In the genomic region with DNA sequence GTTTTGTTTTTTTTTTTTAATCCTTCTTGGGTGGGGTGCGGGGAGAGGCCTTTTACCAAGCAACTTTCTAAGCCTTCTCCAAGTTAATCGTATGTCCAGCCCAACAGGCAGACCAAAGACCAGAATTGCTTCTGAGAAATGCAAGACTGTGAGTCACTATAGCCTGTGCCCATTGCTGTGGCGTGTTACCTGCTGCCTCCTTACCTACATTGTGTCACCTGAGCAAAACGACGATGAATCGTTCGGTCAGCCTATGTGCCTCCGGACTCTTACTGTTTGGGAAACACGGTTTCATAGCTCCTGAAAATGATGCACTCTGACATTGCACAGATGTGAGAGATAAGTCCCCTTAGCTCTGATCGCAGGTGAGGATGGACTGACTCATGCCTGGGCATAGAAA, we compare ENCODE assay signal across 10 mouse cellular contexts. TPM values are rescaled to one million over a fixed set of nuclear protein-coding genes. Genes with fewer than 3 reads are reported as not detected.
DNase-seq lines count a peak whose midpoint lies in the region; ATAC-seq and TF ChIP-seq lines count a peak whose summit lies in the region.
"Had no signal": no experiment of that assay in that cellular context is flagged by ENCODE, and none has a peak within 500 bp of the region (broad histone marks: within the 10 kb centered on the region; RNA-seq: fewer than 3 reads in every experiment).

No protein-coding gene starts in this region.

- intact Hi-C loops in heart, postnatal 14 days (cut with DNase I) = loop anchor here (5.0 kb wide), 1 partner anchor 111 kb away; no protein-coding TSS in a partner anchor

- H3K27ac ChIP-seq in heart, postnatal 0 days (ENCODE audit: low read depth) = no peak overlapping the region
- no peak overlapping the region for H3K27ac ChIP-seq in embryonic facial prominence, embryonic 12.5 days
- H3K27ac ChIP-seq in hindbrain, embryonic 15.5 days (replicated peaks) = no peak overlapping the region
- no peak overlapping the region for H3K27ac ChIP-seq in midbrain, embryonic 14.5 days (replicated peaks; ENCODE audit: low read depth, low read length)

- DNase-seq in heart, postnatal 0 days (ENCODE audit: low spot score) = no peak
- DNase-seq in heart, postnatal 14 days = no peak
- DNase-seq in midbrain, embryonic 14.5 days = no peak
- DNase-seq in frontal cortex, adult 2 months (ENCODE audit: extremely low spot score in 1 of 2, low spot score in 1 of 2) = no peak
- no peak for DNase-seq in thymus, postnatal 10 days (ENCODE audit: low spot score in 2 of 2)
- no peak for DNase-seq in adrenal gland, postnatal 14 days
- DNase-seq: kidney, postnatal 10 days had no signal

- 0 out of 2 replicates have a peak overlapping the region, but pooled peaks have one; percentile 63 for H3K4me3 ChIP-seq in heart, postnatal 0 days (ENCODE audit: low read depth, low read length)
- peak overlapping the region; percentile 75; the same call in 1 of the 2 replicates for H3K4me3 ChIP-seq in embryonic facial prominence, embryonic 12.5 days
- H3K4me3 ChIP-seq in hindbrain, embryonic 15.5 days = peak overlapping the region; percentile 72
- 0 out of 2 replicates have a peak overlapping the region, but pooled peaks have one; percentile 9 for H3K4me3 ChIP-seq in midbrain, embryonic 14.5 days (replicated peaks; ENCODE audit: low read depth, low read length)

- no peak for TF ChIP-seq EP300 in heart, postnatal 0 days (IDR thresholded peaks at IDR 0.05; ENCODE audit: low read depth)

- ATAC-seq in heart, postnatal 0 days (ENCODE audit: insufficient read depth, low read depth) = no peak
- ATAC-seq in embryonic facial prominence, embryonic 12.5 days (ENCODE audit: insufficient number of reproducible peaks, insufficient read depth, low FRiP score, low TSS enrichment) = no peak
- no peak for ATAC-seq in hindbrain, embryonic 15.5 days (ENCODE audit: low FRiP score, low read depth)
- ATAC-seq in midbrain, embryonic 14.5 days (ENCODE audit: low FRiP score, low TSS enrichment) = no peak

- no peaks in the 10 kb centered on the region for H3K36me3 ChIP-seq in heart, postnatal 0 days (replicated peaks; ENCODE audit: control insufficient read depth, insufficient read depth, low read length)
- H3K36me3 ChIP-seq in embryonic facial prominence, embryonic 12.5 days = no peaks in the 10 kb centered on the region
- H3K36me3 ChIP-seq in hindbrain, embryonic 15.5 days = no peaks in the 10 kb centered on the region
- no peaks in the 10 kb centered on the region for H3K36me3 ChIP-seq in midbrain, embryonic 14.5 days (ENCODE audit: control insufficient read depth, insufficient read depth, low read length)

- WGBS in heart, postnatal 0 days = 23% methylated on average over 10 of the region's 10 CpGs
- WGBS in embryonic facial prominence, embryonic 12.5 days = 9% methylated on average over 10 of the region's 10 CpGs
- WGBS in hindbrain, embryonic 15.5 days = 9% methylated on average over 10 of the region's 10 CpGs
- 8% methylated on average over 10 of the region's 10 CpGs for WGBS in midbrain, embryonic 14.5 days

- no peaks in the 10 kb centered on the region for H3K9me3 ChIP-seq in heart, postnatal 0 days (replicated peaks; ENCODE audit: control insufficient read depth, low read length)
- no peaks in the 10 kb centered on the region for H3K9me3 ChIP-seq in embryonic facial prominence, embryonic 12.5 days
- no peaks in the 10 kb centered on the region for H3K9me3 ChIP-seq in hindbrain, embryonic 15.5 days
- no peaks in the 10 kb centered on the region for H3K9me3 ChIP-seq in midbrain, embryonic 14.5 days (ENCODE audit: control insufficient read depth, low read length)

- peaks cover 19% of the 10 kb centered on the region for H3K27me3 ChIP-seq in heart, postnatal 0 days (ENCODE audit: control insufficient read depth, insufficient read depth, low read length)
- H3K27me3 ChIP-seq in embryonic facial prominence, embryonic 12.5 days = peaks cover 14% of the 10 kb centered on the region; the same call in 1 of the 2 replicates
- H3K27me3 ChIP-seq in hindbrain, embryonic 15.5 days = peaks cover 18% of the 10 kb centered on the region
- H3K27me3 ChIP-seq in midbrain, embryonic 14.5 days (ENCODE audit: control insufficient read depth, insufficient read depth, low read length) = peaks cover 13% of the 10 kb centered on the region; the same call in 1 of the 2 replicates
- H3K27me3 ChIP-seq: Patski had no signal

- H3K4me2 ChIP-seq in heart, postnatal 0 days (ENCODE audit: low read depth, low read length) = peak overlapping the region; percentile 85; the same call in 1 of the 2 replicates
- H3K4me2 ChIP-seq in embryonic facial prominence, embryonic 12.5 days (replicated peaks) = peak overlapping the region; percentile 92
- peak overlapping the region; percentile 98 for H3K4me2 ChIP-seq in hindbrain, embryonic 15.5 days
- peak overlapping the region; percentile 98 for H3K4me2 ChIP-seq in midbrain, embryonic 14.5 days (ENCODE audit: low read length)

- TF ChIP-seq CTCF in heart, postnatal 0 days (IDR thresholded peaks at IDR 0.05; ENCODE audit: low read depth) = no peak

- peaks cover 11% of the 10 kb centered on the region; the same call in 1 of the 2 replicates for H3K4me1 ChIP-seq in heart, postnatal 0 days (ENCODE audit: control insufficient read depth, insufficient read depth)
- no peaks in the 10 kb centered on the region for H3K4me1 ChIP-seq in embryonic facial prominence, embryonic 12.5 days
- peaks cover 12% of the 10 kb centered on the region for H3K4me1 ChIP-seq in hindbrain, embryonic 15.5 days (replicated peaks)
- H3K4me1 ChIP-seq in midbrain, embryonic 14.5 days (ENCODE audit: control insufficient read depth, insufficient read depth, low read length) = 0 out of 2 replicates have a peak, but pooled peaks cover 4% of the 10 kb centered on the region

- no peak overlapping the region for H3K9ac ChIP-seq in heart, postnatal 0 days (replicated peaks; ENCODE audit: low read depth, low read length)
- no peak overlapping the region for H3K9ac ChIP-seq in embryonic facial prominence, embryonic 12.5 days
- H3K9ac ChIP-seq in hindbrain, embryonic 15.5 days = no peak overlapping the region
- H3K9ac ChIP-seq in midbrain, embryonic 14.5 days (replicated peaks; ENCODE audit: low read length) = no peak overlapping the region

RNA-seq across cellular contexts. Expression of gene Pawr, which starts 1.0 kb away (rescaled TPM):
- 3.5 and 11.4 TPM in 2 replicates for total RNA-seq in heart, postnatal 0 days (2014; rRNA removed; ENCODE audit: low replicate concordance)
- polyA plus RNA-seq in heart, postnatal 0 days (2015; fragmentation: Nextera tagmentation; extraction: Ambion mirVana) = 2.7 and 2.8 TPM in 2 replicates
- 1 to 10 TPM; 3.1 to 3.4 TPM for total RNA-seq in heart, postnatal 14 days (2021)
- polyA plus RNA-seq in embryonic facial prominence, embryonic 12.5 days (2016; fragmentation: Nextera tagmentation; extraction: Ambion mirVana) = 9.2 and 9.6 TPM in 2 replicates
- 3.8 TPM in 2 replicates for polyA plus RNA-seq in hindbrain, embryonic 15.5 days (2015; fragmentation: Nextera tagmentation; extraction: Ambion mirVana)
- 2.2 and 2.7 TPM in 2 replicates for polyA plus RNA-seq in midbrain, embryonic 14.5 days (2014; fragmentation: Nextera tagmentation; extraction: Ambion mirVana)
- polyA plus RNA-seq in frontal cortex, adult 2 months (2012; rRNA removed) = 2.8 and 3.9 TPM in 2 replicates
- 10.1 and 10.9 TPM in 2 replicates for total RNA-seq in adrenal gland, postnatal 14 days (2021)

Comparison
In these comparisons a context has a peak if more than half of its experiments do, and no peak if none do; other contexts are left out.
1. H3K4me3 ChIP-seq: peak in every context shown above with its lines; median percentile 75 in embryonic facial prominence, embryonic 12.5 days; 72 in hindbrain, embryonic 15.5 days; 63 in heart, postnatal 0 days; 9 in midbrain, embryonic 14.5 days.